Mouse (Mus musculus) heart, embryonic 14.5 days (tissue): ENCODE measurements around the gene Olfr811. TPM values are rescaled to one million over a fixed set of nuclear protein-coding genes. Genes with fewer than 3 reads are reported as not detected.

Source experiments
- polyA plus RNA-seq: library from polyadenylated mRNA; unstranded; fragments of >200 nt; fragmentation: Nextera tagmentation; extraction: Ambion mirVana; gene quantifications from 2 replicates; pipeline ENCODE4 v1.2.1, GENCODE M21; 2014

The Olfr811 gene
- polyA plus RNA-seq, 1 experiment from 2014 or later: not detected

Other genes with a start within 250 kb of the Olfr811 start
- not detected in 2 replicates for gene Olfr794, start 236.7 kb downstream of the Olfr811 start, polyA plus RNA-seq
- not detected in 2 replicates for gene Olfr796, start 191.8 kb downstream of the Olfr811 start, polyA plus RNA-seq
- not detected in 2 replicates for gene Olfr798, start 176.5 kb downstream of the Olfr811 start, polyA plus RNA-seq
- gene Olfr799, start 166.9 kb downstream of the Olfr811 start, polyA plus RNA-seq: not detected in 2 replicates
- not detected in 2 replicates for gene Olfr800, start 146.7 kb downstream of the Olfr811 start, polyA plus RNA-seq
- not detected in 2 replicates for gene Olfr801, start 130.5 kb downstream of the Olfr811 start, polyA plus RNA-seq
- not detected in 2 replicates for gene Olfr802, start 116.2 kb downstream of the Olfr811 start, polyA plus RNA-seq
- gene Olfr803, start 110.1 kb downstream of the Olfr811 start, polyA plus RNA-seq: not detected in 2 replicates
- gene Olfr804, start 101.2 kb downstream of the Olfr811 start, polyA plus RNA-seq: not detected in 2 replicates
- gene Olfr805, start 75.0 kb downstream of the Olfr811 start, polyA plus RNA-seq: not detected in 2 replicates
- not detected in 2 replicates for gene Olfr806, start 62.5 kb downstream of the Olfr811 start, polyA plus RNA-seq
- not detected in 2 replicates for gene Olfr807, start 46.6 kb downstream of the Olfr811 start, polyA plus RNA-seq
- not detected in 2 replicates for gene Olfr808, start 38.9 kb downstream of the Olfr811 start, polyA plus RNA-seq
- not detected in 2 replicates for gene Olfr809, start 29.8 kb downstream of the Olfr811 start, polyA plus RNA-seq
- not detected in 2 replicates for gene Olfr810, start 9.5 kb downstream of the Olfr811 start, polyA plus RNA-seq
- gene Olfr812, start 41.7 kb upstream of the Olfr811 start, polyA plus RNA-seq: not detected in 2 replicates
- not detected in 2 replicates for gene Olfr813, start 51.0 kb upstream of the Olfr811 start, polyA plus RNA-seq
- gene Olfr814, start 75.5 kb upstream of the Olfr811 start, polyA plus RNA-seq: not detected in 2 replicates
- not detected in 2 replicates for gene Olfr815, start 101.5 kb upstream of the Olfr811 start, polyA plus RNA-seq
- not detected in 2 replicates for gene Olfr816, start 111.2 kb upstream of the Olfr811 start, polyA plus RNA-seq
- gene Olfr818, start 144.7 kb upstream of the Olfr811 start, polyA plus RNA-seq: not detected in 2 replicates
- gene Olfr819, start 162.9 kb upstream of the Olfr811 start, polyA plus RNA-seq: not detected in 2 replicates
- not detected in 2 replicates for gene Olfr247, start 171.7 kb upstream of the Olfr811 start, polyA plus RNA-seq
- gene Gm10310, start 180.7 kb upstream of the Olfr811 start, polyA plus RNA-seq: not detected in 2 replicates
- not detected in 2 replicates for gene Olfr820, start 208.2 kb upstream of the Olfr811 start, polyA plus RNA-seq
- not detected in 2 replicates for gene Olfr821, start 226.0 kb upstream of the Olfr811 start, polyA plus RNA-seq